Mouse (Mus musculus) layer of hippocampus, postnatal 36 days (tissue): Measurements from ENCODE around the gene Wdr83. TPM values are rescaled to one million over a fixed set of nuclear protein-coding genes. Genes with fewer than 3 reads are reported as not detected.
"Not testable (repeated sequence)": the region's sequence is repeated elsewhere in the genome, so short reads cannot be mapped to it uniquely, and the experiment has no call there.

Experiments
- DNase-seq, 2 experiments: peaks; one replicate each; pipeline ENCODE4 v3.0.0; 2022
- total RNA-seq, 2 experiments: library from RNA; stranded (reverse); gene quantifications; 2 replicates each; pipeline ENCODE4 v1.2.3; 2021

Wdr83 gene
- total RNA-seq: 10 to 100 TPM; 26.1 to 28.4 TPM

DNA sequence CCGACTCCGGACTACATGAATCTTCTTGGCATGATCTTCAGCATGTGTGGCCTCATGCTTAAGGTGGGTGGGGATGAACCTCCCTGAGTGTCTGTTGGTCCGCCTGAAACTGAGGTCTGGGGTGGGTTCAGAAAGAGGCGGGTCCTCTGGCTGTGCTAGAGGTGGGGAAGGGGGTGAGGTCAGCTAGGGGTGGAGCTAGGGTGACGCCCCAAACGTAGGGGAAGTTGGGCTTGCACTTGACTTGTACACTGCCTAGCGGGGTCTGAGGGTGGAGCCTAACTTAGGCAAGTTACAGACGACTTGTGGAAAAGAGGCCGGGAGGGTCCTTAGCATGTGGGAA lies at the start of gene Wdr83:
Wdr83 (minus strand) TSS at position 91 of the 340 bp plus-strand sequence.
- no peak for DNase-seq

DNA sequence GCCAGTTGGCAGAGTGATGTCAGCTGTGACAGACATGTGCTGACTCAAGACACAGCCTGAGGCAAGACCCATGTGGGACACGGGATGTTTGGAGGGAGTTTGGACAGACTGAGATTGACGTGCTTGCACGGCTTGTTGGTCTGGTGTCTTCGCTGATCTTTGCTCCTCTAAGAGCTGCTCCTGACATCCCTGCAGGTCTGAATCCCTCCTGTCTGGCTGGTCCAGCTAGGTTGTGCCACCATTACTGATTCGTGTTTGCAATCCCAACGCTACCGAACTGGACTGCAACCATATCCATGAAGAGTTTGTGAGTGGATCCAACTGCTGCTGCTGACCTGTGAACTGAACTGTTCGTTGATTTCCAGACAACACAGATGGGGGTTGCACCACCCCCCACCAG lies 42.6 kb upstream of the Wdr83 start:
- DNase-seq: no peak

- no peak for DNase-seq
Measured at GRCm38 (mm10) chr8:85122995-85123394, 41.9 kb upstream of the Wdr83 start, which contains the start of gene Zfp791. Gene Zfp791, minus strand, starts transcription at chr8:85123095.

DNA sequence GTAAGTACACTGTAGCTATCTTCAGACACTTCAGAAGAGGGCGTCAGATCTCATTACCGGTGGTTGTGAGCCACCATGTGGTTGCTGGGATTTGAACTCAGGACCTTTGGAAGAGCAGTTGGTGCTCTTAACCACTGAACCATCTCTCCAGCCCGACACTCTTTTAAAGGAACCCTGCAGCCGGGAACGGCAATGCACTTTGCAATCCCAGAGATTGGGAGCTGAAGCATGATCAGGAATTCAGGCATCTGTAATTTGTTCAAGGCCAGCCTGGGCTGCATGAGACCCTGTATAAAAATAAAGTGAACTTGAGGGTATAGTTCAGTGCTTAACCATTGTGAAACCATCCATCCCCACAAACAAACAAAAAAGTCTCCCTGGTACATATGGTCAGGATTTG lies 39.1 kb upstream of the Wdr83 start:
- DNase-seq: not testable (repeated sequence)

GRCm38 (mm10) chr8:85119052-85119981 lies 38.2 kb upstream of the Wdr83 start:
- DNase-seq: peak; percentile 76 to 78

- no peak for DNase-seq
Measured at GRCm38 (mm10) chr8:85116984-85117383, 35.9 kb upstream of the Wdr83 start.

DNA sequence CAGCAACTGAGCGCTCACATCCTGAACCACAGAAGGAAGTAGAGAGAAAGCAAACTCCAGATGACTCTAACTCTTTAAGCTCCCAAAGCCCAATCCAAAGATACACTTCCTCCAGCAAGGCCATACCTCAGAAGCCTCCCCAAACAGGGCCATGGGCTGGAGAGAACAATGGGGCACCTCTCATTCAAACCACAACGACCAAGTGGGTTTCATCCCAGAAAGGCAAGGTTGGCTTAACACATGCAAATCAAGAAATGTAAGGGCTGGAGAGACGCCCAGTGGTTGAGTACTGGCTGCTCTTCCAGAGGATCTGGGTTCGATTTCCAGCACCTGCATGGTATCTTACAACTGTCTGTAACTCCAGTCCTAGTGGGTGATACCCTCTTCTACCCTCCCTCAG lies 34.4 kb upstream of the Wdr83 start:
- no peak for DNase-seq

- no peak for DNase-seq
Measured at GRCm38 (mm10) chr8:85113241-85113640, 32.1 kb upstream of the Wdr83 start.

- DNase-seq: no peak
Measured at GRCm38 (mm10) chr8:85100076-85100665, 19.1 kb upstream of the Wdr83 start.

GRCm38 (mm10) chr8:85096850-85097249 lies 15.7 kb upstream of the Wdr83 start:
- no peak for DNase-seq

DNA sequence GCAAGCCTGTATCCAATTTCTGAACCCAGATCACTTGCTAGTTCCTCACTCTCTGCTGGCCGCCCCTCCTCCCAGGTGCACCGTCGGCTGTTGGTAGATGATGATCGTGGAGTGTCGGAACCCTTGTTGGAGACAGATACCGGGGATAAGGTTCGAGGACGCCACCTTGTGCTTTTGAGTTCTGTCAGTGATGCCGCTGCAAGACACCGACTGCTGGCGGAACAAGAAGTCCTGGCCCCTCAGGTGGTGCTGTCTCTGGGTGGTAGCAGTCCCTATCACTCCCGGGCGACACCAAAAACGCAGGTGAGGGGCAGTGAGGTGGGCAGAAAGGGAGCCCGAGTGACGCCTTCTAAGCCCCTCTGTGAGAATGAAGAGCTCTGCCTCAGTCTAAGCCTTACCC lies 15.1 kb upstream of the Wdr83 start:
- no peak for DNase-seq

- DNase-seq: no peak
Measured at GRCm38 (mm10) chr8:85095566-85095965, 14.5 kb upstream of the Wdr83 start.

DNA sequence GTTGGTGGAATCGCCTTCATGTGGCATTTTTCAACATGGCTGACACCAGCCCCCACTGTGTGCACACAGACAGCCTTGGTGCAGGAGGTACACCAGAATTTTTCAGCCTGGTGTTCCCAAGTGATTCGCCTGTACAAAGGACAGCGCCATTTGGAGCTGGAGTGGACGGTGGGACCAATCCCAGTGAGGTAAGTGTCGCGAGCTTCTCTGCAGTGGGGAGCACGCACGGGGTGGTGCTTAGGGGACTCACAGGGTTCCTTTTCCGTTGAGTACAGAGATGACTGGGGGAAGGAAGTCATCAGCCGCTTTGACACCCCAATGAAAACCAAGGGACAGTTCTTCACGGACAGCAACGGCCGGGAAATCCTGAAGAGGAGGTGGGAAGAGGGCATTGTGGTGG lies 13.9 kb upstream of the Wdr83 start:
- DNase-seq: no peak

DNA sequence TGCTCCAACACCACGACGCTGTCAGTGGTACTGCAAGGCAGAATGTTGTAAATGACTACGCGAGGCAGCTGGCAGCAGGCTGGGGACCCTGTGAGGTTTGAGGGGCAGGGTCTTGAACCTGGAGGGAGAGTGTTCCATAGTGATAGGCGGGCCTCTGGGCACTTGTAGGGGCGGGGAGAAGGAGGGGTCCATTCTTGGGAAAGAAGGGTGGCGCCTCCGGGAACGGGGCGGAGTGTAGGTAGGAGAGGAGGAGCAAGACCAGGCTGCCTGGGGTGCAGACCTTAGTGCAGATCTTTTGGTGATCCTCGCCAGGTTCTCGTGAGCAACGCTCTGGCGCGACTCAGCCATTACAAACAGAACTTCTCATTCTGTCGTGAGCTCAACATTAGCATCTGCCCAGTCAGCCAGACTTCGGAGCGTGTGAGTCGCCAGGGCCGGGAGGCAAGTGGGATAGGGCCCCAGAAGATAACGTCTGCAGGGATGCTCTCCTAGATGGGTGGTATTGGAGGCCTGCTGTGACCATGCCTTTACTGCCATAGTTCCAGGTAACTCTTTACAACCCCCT lies 10.5 kb upstream of the Wdr83 start:
- no peak for DNase-seq

DNA sequence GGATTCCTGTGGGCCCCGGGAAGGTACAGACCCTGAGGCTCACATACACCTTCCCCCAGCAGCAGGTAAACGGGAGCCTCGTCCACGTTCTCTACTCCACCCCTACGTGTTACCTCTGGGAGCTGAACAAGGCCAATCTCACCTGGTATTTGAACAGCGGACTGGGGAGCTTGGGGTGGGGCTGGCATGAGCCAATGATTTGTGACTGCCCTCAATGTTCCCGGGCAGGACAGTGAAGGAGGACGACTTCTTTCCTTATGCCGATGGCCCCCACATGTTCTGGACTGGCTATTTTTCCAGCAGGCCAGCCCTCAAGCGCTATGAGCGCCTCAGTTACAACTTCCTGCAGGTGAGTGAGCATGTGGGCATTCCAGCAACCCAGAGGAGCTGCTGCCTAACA lies 9.8 kb upstream of the Wdr83 start:
- DNase-seq: no peak

DNA sequence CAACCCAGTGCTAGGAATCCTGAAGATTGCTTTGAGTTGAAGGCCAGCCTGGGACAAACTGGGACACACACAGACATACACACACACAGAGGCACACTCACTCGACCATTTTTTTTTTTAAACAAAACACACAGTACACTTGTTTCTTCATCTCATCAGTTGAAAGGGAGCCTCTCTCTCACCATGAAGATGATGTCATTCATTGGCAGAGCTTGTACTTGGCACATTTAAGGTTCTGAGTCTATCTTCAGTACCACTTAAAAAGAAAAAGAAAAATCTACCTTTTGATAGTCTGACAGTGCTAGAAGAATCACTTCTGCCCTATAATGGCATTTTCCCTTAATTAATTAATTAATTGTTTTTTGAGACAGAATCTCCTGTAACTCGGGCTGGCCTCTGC lies 7.7 kb upstream of the Wdr83 start:
- DNase-seq: no peak

DNA sequence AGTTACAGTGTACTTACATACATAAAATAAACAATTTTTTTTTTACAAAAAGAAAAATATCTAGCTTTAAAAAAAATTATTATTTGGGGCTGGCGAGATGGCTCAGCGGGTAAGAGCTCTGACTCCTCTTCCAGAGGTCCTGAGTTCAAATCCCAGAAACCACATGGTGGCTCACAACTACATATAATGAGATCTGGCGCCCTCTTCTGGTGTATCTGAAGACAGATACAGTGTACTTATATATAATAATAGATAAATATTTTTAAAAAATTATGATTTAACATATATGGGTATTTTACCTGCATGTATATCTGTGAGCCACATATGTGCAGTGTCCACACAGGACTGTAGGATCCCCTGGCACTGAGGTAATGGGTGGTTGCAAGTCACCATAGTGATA lies 5.1 kb upstream of the Wdr83 start:
- DNase-seq: no peak

- DNase-seq: no peak
Measured at GRCm38 (mm10) chr8:85084633-85085032, 3.5 kb upstream of the Wdr83 start.

DNA sequence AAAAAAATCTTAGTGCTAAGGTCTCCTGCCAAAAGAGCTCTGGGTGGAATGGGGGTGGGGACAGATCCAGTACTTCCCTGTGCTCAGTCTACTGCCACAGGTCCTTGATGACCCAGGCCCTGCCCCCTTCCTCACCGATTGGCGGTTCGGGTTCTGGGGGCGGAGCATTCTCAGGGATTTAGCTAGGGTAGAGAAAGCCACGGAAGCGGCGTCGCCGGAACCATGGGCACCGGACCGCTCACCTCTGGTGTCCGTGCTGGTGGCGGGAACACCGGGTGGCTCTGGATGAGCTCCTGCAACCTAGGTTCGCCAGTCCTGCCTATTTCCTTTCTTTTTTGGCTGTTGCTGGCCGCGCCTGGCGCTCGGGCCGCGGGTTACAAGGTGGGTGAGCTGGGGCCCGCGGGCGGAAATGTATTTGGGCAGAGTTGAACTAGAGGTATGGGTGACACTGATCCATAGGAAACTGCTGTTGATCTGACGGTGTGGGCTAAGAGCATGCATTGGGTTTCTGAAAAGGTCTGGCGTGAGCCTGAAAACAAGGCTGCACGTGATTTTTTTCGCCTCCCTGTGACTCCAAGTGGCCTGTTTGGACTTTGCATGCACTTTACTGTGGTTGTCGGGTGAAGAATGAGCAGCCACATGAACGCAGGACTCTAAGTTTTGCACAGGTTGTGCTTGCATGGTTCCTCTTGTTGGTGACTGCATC lies 2.2 kb upstream of the Wdr83 start, which contains the start of gene Man2b1:
Man2b1 (plus strand) TSS at position 163 of the 706 bp plus-strand sequence.
- peak; percentile 87 to 89 for DNase-seq

DNA sequence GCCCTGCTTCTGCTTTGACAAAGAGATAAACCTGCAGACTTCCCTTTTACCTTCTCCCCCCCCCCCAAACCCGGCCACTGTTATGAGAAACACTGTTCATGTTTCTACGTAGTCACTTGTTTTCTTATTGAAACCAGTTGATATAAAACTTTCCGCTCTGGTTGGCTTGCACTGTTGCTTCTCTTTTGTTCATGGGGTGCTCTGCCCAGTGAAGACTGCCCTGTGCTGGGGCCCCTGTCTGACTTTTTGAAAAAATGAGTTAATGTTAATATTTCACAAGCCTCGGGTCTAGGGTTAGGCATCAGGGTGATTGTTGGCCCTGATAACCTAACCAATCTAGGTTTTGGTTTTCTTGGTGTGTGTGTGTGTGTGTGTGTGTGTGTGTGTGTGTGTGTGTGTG lies 1.1 kb upstream of the Wdr83 start:
- not testable (repeated sequence) for DNase-seq

DNA sequence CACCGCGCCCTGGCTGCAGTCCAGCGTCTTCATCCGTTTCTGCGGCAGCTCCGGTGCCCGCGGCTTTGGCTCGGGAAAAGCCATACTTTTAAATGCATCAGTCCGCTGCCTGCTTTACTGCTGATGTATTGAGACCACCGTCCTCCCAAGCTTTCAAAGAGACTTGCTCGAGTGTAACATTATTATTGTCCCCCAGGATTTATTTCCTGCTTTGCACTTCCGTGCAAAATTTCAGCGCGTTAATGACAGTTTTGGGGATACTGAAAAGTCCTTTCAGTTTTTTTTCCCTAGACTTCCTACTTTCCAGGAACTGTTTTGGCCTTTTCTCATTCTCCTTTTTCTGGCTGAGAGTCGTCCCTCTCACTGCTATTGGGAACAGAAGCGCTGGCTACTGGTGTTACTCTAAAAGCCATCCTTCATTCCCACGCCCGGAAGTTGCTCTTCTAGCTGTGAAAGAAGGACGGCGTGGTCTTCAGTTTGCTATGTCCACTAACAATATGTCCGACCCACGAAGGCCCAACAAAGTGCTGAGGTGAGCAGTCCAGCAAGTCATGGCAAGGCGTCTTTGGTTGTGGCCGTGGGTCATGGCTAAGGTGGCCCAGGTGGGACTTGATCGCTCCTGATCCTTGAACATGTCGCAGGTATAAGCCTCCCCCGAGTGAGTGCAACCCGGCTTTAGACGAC lies 432 bp downstream of the Wdr83 start, which contains the start of gene Wdr83os:
Wdr83os (plus strand) TSS at position 209 of the 684 bp plus-strand sequence.
- DNase-seq: no peak

- no peak for DNase-seq
Measured at GRCm38 (mm10) chr8:85080214-85080531, 933 bp downstream of the Wdr83 start.
